In genomic region chr5:150207596-150207995, GRCm38 (mm10) we compare ENCODE assay signal across 15 mouse cellular contexts.
DNase-seq lines count a peak whose midpoint lies in the region; ATAC-seq and TF ChIP-seq lines count a peak whose summit lies in the region.
"Had no signal": no experiment of that assay in that cellular context is flagged by ENCODE, and none has a peak within 500 bp of the region (broad histone marks: within the 10 kb centered on the region; RNA-seq: fewer than 3 reads in every experiment).

No protein-coding gene starts in this region.

- H3K9me3 ChIP-seq in heart, embryonic 15.5 days (replicated peaks), result 0 out of 2 replicates have a peak, but pooled peaks cover 5% of the 10 kb centered on the region
- H3K9me3 ChIP-seq in lung, embryonic 15.5 days, result no peaks in the 10 kb centered on the region
- H3K9me3 ChIP-seq in limb, embryonic 15.5 days, result no peaks in the 10 kb centered on the region
- H3K9me3 ChIP-seq in stomach, embryonic 15.5 days, result no peaks in the 10 kb centered on the region

- H3K4me2 ChIP-seq in heart, embryonic 15.5 days, result peak overlapping the region; percentile 46
- peak overlapping the region; percentile 25 for H3K4me2 ChIP-seq in lung, embryonic 15.5 days
- peak overlapping the region; percentile 32; the same call in 1 of the 2 replicates for H3K4me2 ChIP-seq in limb, embryonic 15.5 days
- peak overlapping the region; percentile 47 for H3K4me2 ChIP-seq in stomach, embryonic 15.5 days
- H3K4me2 ChIP-seq: forebrain, embryonic 13.5 days had no signal

- H3K27me3 ChIP-seq in heart, embryonic 15.5 days, result no peaks in the 10 kb centered on the region
- no peaks in the 10 kb centered on the region for H3K27me3 ChIP-seq in lung, embryonic 15.5 days
- no peaks in the 10 kb centered on the region for H3K27me3 ChIP-seq in limb, embryonic 15.5 days
- no peaks in the 10 kb centered on the region for H3K27me3 ChIP-seq in stomach, embryonic 15.5 days (replicated peaks)
- no peaks in the 10 kb centered on the region for H3K27me3 ChIP-seq in cerebellum, adult 2 months (ENCODE audit: control insufficient read depth, insufficient read depth, low read length)
- H3K27me3 ChIP-seq: CH12.LX; forebrain, embryonic 13.5 days had no signal

- no peak for TF ChIP-seq POLR2A in cerebellum, adult 2 months (IDR thresholded peaks at IDR 0.05; ENCODE audit: borderline replicate concordance, insufficient read depth, low read length)

- no peak overlapping the region for H3K9ac ChIP-seq in heart, embryonic 15.5 days
- H3K9ac ChIP-seq in lung, embryonic 15.5 days, result no peak overlapping the region
- no peak overlapping the region; the same call in 1 of the 2 replicates for H3K9ac ChIP-seq in limb, embryonic 15.5 days
- H3K9ac ChIP-seq in stomach, embryonic 15.5 days, result no peak overlapping the region
- H3K9ac ChIP-seq: forebrain, embryonic 13.5 days had no signal

- 0 out of 2 replicates have a peak, but pooled peaks cover 8% of the 10 kb centered on the region for H3K4me1 ChIP-seq in heart, embryonic 15.5 days (replicated peaks)
- no peaks in the 10 kb centered on the region for H3K4me1 ChIP-seq in lung, embryonic 15.5 days
- peaks cover 5% of the 10 kb centered on the region; the same call in 1 of the 2 replicates for H3K4me1 ChIP-seq in limb, embryonic 15.5 days
- 0 out of 2 replicates have a peak, but pooled peaks cover 4% of the 10 kb centered on the region for H3K4me1 ChIP-seq in stomach, embryonic 15.5 days
- no peaks in the 10 kb centered on the region for H3K4me1 ChIP-seq in cerebellum, adult 2 months (ENCODE audit: control insufficient read depth, insufficient read depth, low read length)
- H3K4me1 ChIP-seq: forebrain, embryonic 13.5 days had no signal

- H3K36me3 ChIP-seq in heart, embryonic 15.5 days, result no peaks in the 10 kb centered on the region; the same call in 1 of the 2 replicates
- H3K36me3 ChIP-seq in lung, embryonic 15.5 days, result no peaks in the 10 kb centered on the region
- H3K36me3 ChIP-seq in limb, embryonic 15.5 days, result no peaks in the 10 kb centered on the region
- H3K36me3 ChIP-seq in stomach, embryonic 15.5 days, result no peaks in the 10 kb centered on the region

- intact Hi-C loops in heart, postnatal 10 days (cut with DNase I), result no loop called here

- DNase-seq in heart, postnatal 10 days, result no peak
- DNase-seq in lung, postnatal 36 days, result no peak
- DNase-seq in urinary bladder, postnatal 25 days (ENCODE audit: low spot score), result no peak
- DNase-seq in cerebellum, adult 2 months, result no peak
- DNase-seq: adrenal gland, postnatal 25 days; cerebellum, adult 11-12 months; embryo, embryonic 11 days; kidney, postnatal 14 days; lung, postnatal 10 days had no signal

- H3K27ac ChIP-seq in heart, embryonic 15.5 days, result no peak overlapping the region
- H3K27ac ChIP-seq in lung, embryonic 15.5 days, result no peak overlapping the region
- H3K27ac ChIP-seq in limb, embryonic 15.5 days, result peak overlapping the region; percentile 4; the same call in 1 of the 2 replicates
- H3K27ac ChIP-seq in stomach, embryonic 15.5 days, result no peak overlapping the region
- no peak overlapping the region for H3K27ac ChIP-seq in cerebellum, adult 2 months (ENCODE audit: insufficient read depth, low read length)
- H3K27ac ChIP-seq: forebrain, embryonic 13.5 days had no signal

- WGBS in heart, embryonic 15.5 days, result 32% methylated on average over 18 of the region's 18 CpGs
- WGBS in lung, embryonic 15.5 days, result 18% methylated on average over 18 of the region's 18 CpGs
- WGBS in limb, embryonic 15.5 days, result 46% methylated on average over 18 of the region's 18 CpGs
- 22% methylated on average over 18 of the region's 18 CpGs for WGBS in stomach, embryonic 15.5 days
- WGBS in cerebellum, adult 2 months, result 74% methylated on average over 18 of the region's 18 CpGs

- 0 out of 2 replicates have a peak overlapping the region, but pooled peaks have one; percentile 15 for H3K4me3 ChIP-seq in heart, embryonic 15.5 days
- no peak overlapping the region for H3K4me3 ChIP-seq in lung, embryonic 15.5 days
- no peak overlapping the region; the same call in 1 of the 2 replicates for H3K4me3 ChIP-seq in limb, embryonic 15.5 days
- H3K4me3 ChIP-seq in stomach, embryonic 15.5 days (replicated peaks), result peak overlapping the region; percentile 11; the same call in 1 of the 2 replicates
- no peak overlapping the region for H3K4me3 ChIP-seq in cerebellum, adult 2 months (replicated peaks; ENCODE audit: insufficient read depth, low read depth, low read length)
- H3K4me3 ChIP-seq: forebrain, embryonic 13.5 days had no signal

- no peak for ATAC-seq in heart, embryonic 15.5 days (replicated peaks; ENCODE audit: insufficient number of reproducible peaks, insufficient read depth, low FRiP score, low read depth)
- no peak for ATAC-seq in lung, embryonic 15.5 days (ENCODE audit: borderline replicate concordance, extremely low read depth, low FRiP score, low TSS enrichment)
- ATAC-seq in limb, embryonic 15.5 days (ENCODE audit: insufficient number of reproducible peaks, low FRiP score, low TSS enrichment, low read depth), result no peak
- ATAC-seq in stomach, embryonic 15.5 days (ENCODE audit: insufficient read depth, low FRiP score, low read depth), result no peak
- ATAC-seq: forebrain, embryonic 13.5 days had no signal

- no peak for TF ChIP-seq CTCF in cerebellum, adult 2 months (IDR thresholded peaks at IDR 0.05; ENCODE audit: borderline replicate concordance, insufficient read depth, low read depth, low read length)

Comparison
In these comparisons a context has a peak if more than half of its experiments do, and no peak if none do; other contexts are left out.
1. H3K4me3 ChIP-seq: peak in heart, embryonic 15.5 days (single experiment) and stomach, embryonic 15.5 days (single experiment); none in lung, embryonic 15.5 days (single experiment), limb, embryonic 15.5 days (single experiment) and cerebellum, adult 2 months (single experiment).
2. Peak in every context shown above with its lines, with median percentiles within 50 percentile points of each other: H3K4me2 ChIP-seq.